Mouse (Mus musculus) ES-E14 (cell line): ENCODE results near the gene Nr4a2.

Source experiments
- HCFC1 ChIP-seq: IDR thresholded peaks from 2 replicates; pipeline ENCODE4 v1.6.1; 2012; ENCODE audit warnings: low read length, inconsistent platforms, borderline replicate concordance; ENCODE audit not compliant: insufficient read depth
- MAFK ChIP-seq: IDR thresholded peaks from 2 replicates; pipeline ENCODE4 v1.6.1; 2014; ENCODE audit warnings: mild to moderate bottlenecking, low read depth, low read length, inconsistent platforms; ENCODE audit not compliant: insufficient read depth
- ZNF384 ChIP-seq: IDR thresholded peaks from 2 replicates; pipeline ENCODE4 v1.6.1; 2012; ENCODE audit warnings: low read depth, low read length, inconsistent platforms

DNA sequence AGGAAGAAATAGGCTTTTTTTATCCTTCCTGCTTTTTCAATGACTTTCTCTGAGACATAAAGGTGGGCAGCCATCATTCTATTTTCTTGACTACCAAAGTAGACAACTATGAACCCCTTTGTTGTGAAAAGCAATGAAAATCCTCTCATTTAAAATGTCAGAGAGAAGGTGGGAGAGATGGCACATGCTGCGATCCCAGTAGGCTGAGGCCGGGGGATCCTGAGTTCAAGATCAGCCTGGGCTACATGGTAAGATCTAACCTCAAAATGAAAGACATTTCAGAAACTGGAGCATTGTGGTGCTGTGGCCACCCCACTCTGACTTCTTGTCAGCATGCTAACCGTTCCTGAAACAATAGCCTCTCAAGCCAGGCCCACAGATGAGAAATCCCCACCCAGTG is 23.6 kb downstream of the Nr4a2 start:
- TF ChIP-seq HCFC1 (no peak), MAFK (no peak), ZNF384 (no peak)
